Mouse (Mus musculus): ENCODE measurements around the gene Epb41l4b.

The Epb41l4b gene

GRCm38 (mm10) chr4:57058623-57059022 is 84.6 kb downstream of the Epb41l4b start:
- no peak for DNase-seq

- peak in 1 of 2 experiments; percentile 30 for DNase-seq
Observed at GRCm38 (mm10) chr4:57057637-57058036, 85.6 kb downstream of the Epb41l4b start.

GRCm38 (mm10) chr4:57055635-57056034 is 87.6 kb downstream of the Epb41l4b start:
- DNase-seq: peak in 1 of 2 experiments; percentile 23

- no peak for DNase-seq
Observed at GRCm38 (mm10) chr4:57049281-57049921, 93.8 kb downstream of the Epb41l4b start.

GRCm38 (mm10) chr4:57048566-57048965 is 94.7 kb downstream of the Epb41l4b start:
- no peak for DNase-seq

DNA sequence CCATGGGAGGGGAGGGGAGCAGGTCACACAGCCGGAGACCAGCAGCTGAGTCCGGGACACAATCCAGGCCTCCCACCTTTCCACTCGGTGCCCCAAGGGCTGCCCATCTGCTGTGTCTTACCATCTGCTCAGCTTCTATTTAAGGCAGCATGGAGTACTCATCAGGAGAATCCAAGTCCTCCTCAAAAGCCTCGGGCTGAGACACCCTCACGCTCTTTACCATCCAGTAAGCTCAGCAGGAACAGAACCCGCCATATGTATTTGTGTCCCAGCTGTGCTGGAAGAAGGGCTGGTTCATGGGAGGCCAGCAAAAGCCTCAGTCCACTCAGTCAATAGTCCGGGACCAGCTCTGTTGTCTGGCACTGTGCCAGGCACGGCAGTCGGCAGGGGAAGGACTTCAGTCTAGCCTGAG is 97.1 kb downstream of the Epb41l4b start:
- DNase-seq: no peak

- DNase-seq: no peak
Observed at GRCm38 (mm10) chr4:57043621-57044020, 99.6 kb downstream of the Epb41l4b start.

GRCm38 (mm10) chr4:57041661-57042060 is 101.6 kb downstream of the Epb41l4b start:
- no peak for DNase-seq

- no peak for DNase-seq
Observed at GRCm38 (mm10) chr4:57041211-57041610, 102.0 kb downstream of the Epb41l4b start.

- peak; percentile 33 to 38 for DNase-seq
Observed at GRCm38 (mm10) chr4:57040481-57040880, 102.8 kb downstream of the Epb41l4b start.

GRCm38 (mm10) chr4:57039127-57040031 is 103.9 kb downstream of the Epb41l4b start:
- DNase-seq: no peak

- peak; percentile 46 to 48 for DNase-seq
Observed at GRCm38 (mm10) chr4:57037554-57037953, 105.7 kb downstream of the Epb41l4b start.

- no peak for DNase-seq
Observed at GRCm38 (mm10) chr4:57034169-57034568, 109.1 kb downstream of the Epb41l4b start.

DNA sequence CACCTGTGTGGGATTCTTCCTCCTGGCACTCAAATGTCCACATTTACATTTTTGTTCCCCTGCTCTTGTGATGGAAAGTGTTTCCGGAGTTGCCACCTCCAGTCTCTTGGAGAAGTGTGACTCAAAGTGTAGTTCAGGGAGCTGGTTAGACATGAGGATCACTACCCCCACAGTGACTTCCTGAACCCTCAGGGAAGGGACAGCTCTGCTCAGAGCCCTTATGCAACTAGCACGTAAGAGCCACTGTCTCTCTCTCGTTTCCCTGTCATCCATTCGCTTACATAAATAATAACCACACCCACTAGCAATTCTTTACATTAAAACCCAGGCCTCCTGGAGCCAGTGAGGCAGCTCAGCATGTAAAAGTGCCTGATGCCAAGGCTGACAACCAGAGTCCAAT is 111.8 kb downstream of the Epb41l4b start:
- no peak for DNase-seq

DNA sequence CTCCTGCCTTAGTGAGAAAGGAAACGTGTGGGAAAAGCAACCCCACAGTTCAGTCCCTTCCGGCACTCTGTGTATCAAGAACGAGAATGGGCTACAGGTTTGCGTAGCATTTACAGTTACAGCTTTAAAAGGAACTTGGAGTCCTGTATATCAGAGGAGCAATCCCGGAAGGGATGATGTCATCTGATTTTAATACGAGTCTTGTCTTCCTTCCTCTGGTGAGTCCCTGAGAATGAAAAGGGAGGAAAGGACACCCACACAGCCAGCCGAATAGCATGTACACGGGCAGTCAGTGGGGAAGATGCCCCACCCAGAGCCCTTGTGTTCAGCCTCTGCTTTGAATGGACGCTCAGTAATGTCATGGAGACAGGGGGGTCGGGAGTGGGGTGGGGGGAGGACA is 115.3 kb downstream of the Epb41l4b start:
- no peak for DNase-seq

GRCm38 (mm10) chr4:57023527-57023926 is 119.7 kb downstream of the Epb41l4b start:
- DNase-seq: peak; percentile 55 to 64

- DNase-seq: peak; percentile 31 to 37
Observed at GRCm38 (mm10) chr4:57021288-57021687, 121.9 kb downstream of the Epb41l4b start.

DNA sequence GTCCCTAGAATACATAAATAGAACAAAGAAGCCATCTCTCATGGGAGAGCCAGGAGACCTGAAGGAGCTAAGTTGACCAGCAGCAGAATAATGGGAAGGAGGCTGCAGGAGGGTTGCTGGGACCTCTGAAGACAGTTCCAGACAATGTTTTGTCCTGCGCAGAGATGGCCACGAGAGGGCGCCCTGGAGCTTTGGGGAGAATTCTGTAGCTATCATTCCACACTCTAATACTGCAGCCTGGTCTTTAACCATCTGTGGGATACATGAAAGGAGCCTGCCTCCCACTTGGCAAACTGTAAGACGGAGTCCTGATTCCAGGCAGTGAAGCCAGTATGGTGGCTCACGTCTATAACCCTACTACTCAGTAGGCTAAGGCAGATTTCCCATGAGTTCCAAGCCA is 126.0 kb downstream of the Epb41l4b start:
- peak; percentile 88 for DNase-seq

GRCm38 (mm10) chr4:57016366-57017171 is 126.7 kb downstream of the Epb41l4b start:
- DNase-seq: no peak

DNA sequence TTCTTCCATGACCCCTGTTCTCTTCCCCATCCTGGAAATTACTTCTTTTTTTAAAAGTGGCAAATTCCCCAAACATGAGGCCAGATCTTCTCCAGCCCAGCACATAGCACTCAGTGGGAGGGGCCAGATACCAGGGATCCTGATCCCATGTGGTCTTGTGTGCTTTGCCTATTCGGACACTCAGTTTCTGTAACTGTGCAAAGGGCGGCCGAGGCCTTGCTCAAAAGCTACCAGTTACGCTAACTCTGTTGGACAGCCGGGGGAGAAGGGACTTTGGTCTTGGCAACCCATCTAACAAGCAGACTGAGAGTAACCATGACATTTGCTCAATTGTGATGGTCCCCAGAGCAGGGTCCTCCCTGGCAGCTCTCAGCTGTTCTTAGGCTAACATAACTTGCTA is 128.2 kb downstream of the Epb41l4b start:
- DNase-seq: no peak

DNA sequence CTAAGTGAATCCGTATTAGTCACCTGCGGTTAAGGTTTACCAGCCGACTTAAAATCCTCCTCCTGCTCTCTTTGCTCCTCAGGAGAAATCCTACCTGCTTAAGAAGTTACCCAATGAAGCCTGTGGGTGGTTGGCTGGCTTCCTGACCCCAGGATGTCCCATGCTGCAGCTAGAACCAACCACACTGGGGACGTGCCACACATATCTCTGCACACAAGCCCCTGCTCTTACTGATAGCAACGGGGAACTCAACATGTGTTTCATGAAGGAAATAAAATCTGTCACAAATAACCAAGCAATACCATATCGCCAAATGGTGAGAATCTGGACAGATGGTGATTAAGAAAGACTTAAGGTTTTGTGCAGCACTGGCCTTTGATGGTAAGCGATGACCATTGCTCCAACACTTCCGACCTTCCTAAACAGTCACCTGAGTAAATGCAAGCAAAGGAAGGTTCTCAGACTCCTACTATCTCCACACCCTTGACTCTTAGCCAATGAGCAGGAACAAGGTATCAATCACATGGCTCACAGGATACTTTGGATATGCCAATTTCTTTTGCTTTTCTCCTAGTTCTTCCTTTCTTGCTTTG is 131.7 kb downstream of the Epb41l4b start:
- DNase-seq: no peak

- DNase-seq: no peak
Observed at GRCm38 (mm10) chr4:57010919-57011318, 132.3 kb downstream of the Epb41l4b start.

DNA sequence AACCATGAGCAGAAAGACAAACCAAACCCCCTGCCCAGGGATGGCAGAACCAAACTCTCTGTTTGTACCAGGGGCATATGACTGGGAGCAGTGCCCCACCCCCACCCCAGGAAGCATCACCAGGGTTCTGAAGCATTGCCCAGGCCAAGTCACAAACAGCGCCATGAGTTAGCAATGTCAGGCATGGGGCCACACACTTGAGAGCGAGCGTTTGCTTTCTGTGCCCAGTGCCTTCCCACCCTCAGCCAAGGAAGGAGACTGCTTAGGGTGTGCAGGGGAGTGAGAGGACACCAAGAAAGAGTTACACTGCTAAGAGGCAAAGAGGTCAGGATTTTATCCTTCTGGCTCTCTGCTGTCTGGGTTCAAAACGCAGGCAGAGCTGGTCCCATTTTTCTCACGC is 132.8 kb downstream of the Epb41l4b start:
- no peak for DNase-seq
